Mouse (Mus musculus): ENCODE results near the gene 1700092M07Rik.
A peak's percentile ranks its signal among the peaks of the same experiment; 100 is the strongest.

The 1700092M07Rik gene

DNA sequence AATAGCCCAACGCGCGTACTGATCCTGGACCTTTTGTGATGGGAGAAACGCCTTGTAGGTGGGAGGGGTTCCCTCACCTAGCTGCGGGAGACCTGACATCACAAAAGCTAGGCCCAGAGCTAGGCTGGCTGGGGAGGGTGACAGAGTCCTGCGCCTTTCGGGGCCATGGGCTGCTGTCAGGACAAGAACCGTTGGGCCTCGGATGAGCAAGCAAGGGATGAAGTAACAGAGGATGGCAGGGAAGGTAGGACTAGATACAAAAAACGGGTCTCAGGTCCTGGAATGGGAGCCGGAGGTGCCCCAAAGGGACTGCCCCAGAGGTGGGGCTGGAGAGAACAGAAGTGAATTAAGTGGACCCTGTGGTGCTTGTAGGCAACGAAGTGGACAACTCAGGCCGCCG, at the start of gene 1700092M07Rik:
1700092M07Rik (plus strand) TSS at position 116 of the 400 bp plus-strand sequence.
- DNase-seq = no peak

DNA sequence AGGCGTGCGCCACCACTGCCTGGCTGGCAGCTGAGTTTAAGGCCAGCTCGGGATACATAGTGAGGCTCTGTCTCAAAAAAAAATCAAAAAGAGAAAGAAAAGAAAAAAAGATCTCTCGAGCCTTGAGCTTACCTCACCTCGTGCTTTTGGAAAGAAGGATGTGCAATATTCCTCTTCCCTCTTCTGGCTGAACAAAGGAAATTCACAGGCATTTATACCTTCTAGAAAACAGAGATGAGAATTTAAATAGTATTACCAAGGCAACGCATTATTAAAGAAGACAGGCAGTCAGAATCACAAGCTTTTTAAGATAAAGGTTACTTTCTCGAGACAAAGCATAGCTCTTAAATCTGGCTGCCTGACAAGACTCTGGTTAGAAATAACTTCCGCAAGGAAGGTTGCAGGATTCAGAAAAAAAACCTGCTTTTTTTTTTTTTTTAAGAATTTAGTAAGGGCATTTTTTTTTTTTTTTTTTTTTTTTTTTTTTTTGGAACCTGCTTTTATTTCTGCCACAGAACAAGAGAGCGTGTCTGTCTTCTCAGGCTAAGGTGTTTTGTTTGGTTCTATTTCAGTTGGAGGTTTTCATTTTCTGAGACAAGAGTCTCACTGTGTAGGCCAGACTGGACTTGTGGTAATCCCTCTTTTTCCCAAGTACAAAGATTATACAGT, 48.5 kb upstream of the 1700092M07Rik start:
- DNase-seq = no peak

DNA sequence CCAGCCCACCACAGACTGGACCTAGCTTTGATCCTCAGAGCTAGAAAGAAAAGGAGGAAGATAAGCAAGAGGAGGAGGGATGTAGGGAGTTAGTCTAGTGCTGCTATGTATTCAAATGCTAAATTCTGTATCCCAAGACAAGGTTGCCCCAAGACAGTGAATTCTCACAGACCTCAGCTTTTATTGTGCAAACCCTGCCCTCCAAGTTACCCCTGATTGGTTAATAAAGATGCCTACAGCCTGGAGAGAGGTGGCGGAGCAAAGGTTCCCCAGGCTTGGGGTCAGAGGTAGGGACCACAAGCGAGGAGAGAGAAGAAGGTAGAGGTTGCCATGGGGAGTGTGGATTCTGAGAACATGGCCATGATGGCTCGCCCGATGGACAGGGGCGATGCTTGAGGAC, 47.8 kb upstream of the 1700092M07Rik start:
- DNase-seq = no peak

DNA sequence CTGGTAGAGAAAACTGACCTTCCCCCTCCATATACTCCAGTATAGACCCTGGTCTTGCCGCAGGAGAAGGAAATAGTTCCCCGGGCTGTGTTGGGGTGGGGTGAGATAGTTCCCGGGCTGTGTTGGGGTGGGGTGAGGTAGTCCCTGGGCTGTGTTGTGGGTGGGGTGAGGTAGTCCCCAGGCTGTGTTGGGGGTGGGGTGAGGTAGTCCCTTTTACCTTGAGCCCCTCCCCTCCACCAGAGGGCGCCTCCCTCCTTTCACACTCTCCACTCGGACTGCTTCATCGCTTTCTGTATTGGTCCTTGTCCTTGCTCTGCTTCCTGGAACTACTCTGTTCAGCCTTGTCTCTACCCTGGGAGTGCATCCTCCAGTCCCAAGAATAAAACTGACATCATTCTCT, 45.2 kb upstream of the 1700092M07Rik start:
- peak; percentile 77 to 86 for DNase-seq

DNA sequence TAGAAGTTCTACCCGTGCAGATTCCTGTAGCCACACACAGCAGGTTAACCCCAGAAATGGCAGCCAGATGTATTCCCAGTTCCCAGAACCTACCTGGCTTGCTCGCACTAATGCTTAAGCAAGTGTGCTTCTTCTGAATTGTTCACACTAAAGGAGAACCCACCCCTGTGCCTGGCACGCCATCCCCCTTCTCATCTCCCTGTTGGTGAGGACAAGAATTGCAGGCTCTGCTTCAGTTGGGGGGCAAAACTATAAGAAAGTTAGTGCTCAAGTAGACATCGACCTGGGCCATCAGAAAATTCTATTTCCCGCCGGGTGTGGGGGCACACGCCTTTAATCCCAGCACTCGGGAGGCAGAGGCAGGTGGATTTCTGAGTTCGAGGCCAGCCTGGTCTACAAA, 40.9 kb upstream of the 1700092M07Rik start:
- DNase-seq = no peak

DNA sequence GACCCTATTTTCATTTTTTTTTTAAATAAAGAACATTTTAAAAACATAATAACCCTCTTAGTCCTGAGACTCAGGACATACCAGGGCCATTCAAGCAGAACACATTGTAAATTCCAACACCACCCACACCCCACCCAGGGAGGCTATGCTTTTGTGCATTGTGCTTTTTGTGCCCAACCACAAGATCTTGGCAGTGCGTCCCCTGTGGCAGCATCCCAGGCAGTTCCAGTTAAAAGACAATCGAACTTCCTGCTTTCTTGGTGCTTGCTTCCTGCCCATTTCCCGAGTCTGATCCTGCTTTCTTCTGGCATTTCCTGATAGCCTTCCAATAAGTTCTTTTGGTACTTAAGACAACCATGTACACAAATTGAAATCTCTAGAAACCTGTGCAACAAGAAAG, 38.1 kb upstream of the 1700092M07Rik start:
- DNase-seq = peak; percentile 80

DNA sequence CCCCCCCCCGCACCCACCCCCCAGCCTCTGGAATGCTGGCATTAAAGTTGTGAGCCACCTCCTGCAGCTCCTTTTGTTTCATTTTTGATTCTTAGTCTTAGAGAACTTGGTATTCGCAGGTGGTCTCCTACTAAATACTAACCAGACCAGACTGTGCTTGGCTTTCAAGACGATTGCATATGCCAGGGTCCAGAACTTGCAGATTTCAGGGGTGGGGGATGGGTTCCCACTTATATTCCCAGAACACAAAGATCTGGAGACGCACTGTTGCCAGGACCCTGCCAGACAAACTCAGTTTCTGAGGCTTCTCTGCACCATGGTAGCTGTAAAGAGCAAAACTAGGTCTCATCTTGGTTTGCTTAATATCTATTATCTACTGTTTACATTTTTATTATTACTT, 36.9 kb upstream of the 1700092M07Rik start:
- DNase-seq = no peak

DNA sequence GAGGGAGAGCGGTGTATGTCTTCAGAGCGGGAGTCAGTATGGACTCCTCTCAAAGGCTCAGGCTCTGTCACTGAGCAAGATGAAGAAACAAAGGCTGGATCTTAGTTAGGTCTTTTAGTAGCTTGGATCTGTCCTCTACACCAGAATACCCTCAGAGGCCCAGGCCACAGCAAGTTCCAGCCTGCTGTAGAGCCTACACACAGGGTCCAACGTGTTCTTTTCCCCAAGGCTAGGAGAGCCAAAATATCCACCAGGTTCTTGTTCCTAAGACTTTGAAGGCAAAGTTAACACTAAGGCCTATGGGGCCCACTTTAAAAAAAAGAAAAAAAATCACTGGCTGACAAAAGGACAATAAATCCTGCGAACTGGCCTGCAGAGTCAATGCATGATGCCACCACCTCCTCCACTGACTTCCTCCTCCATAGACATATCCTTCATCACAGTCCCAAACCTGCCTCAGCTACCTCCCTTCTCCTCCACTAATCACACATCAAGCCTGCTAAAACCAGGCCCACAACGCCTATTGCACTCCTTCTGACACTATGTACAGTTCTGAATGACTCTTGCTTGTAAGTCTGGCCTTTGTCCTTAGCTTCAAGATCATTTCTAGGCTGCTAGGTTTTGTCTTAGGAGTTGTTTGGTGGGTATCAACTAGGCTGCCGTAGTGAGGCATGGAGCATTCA, 35.4 kb upstream of the 1700092M07Rik start:
- no peak for DNase-seq

DNA sequence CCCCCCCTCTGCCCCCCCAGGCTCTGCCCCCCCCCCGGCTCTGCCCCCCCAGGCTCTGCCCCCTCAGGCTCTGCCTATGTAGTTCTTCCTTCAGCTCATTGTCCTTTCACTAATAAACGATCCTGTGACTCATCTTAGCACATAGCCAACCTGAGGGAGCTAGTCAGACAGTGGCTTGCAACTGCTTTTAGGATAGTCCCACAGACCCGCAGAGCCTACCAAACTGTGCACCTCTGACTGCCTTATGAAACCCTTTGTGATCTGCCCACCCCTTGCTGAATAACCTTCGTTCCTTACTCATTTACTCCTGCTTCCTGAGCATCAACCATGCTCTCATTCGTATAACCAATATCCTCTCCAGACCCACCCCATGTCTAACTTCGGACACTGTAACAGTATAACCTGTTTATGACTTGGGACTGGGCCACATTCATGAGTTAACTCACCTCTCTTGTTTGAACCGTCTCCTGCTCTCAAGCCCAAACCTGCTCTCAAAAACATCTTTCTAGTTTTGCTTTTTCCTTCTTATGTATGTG, 34.3 kb upstream of the 1700092M07Rik start:
- no peak for DNase-seq

DNA sequence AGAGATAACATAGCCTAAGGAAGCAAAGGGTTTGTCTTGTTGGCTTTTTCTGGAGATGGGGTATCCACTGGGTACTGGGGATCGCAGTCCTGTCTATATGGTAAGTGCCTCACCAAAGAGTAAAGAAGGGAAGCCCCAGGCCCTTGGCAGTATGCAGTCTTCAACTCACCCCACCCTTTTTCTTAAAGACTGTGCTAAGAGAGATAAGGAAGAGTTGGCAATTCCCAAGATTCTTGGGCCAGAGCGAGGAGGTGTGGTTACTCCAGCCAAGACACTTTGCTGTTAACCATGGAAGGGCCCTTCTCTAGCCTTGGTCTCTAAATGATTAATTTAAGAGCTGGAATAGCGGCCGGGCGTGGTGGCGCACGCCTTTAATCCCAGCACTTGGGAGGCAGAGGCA, 33.6 kb upstream of the 1700092M07Rik start:
- DNase-seq = no peak

DNA sequence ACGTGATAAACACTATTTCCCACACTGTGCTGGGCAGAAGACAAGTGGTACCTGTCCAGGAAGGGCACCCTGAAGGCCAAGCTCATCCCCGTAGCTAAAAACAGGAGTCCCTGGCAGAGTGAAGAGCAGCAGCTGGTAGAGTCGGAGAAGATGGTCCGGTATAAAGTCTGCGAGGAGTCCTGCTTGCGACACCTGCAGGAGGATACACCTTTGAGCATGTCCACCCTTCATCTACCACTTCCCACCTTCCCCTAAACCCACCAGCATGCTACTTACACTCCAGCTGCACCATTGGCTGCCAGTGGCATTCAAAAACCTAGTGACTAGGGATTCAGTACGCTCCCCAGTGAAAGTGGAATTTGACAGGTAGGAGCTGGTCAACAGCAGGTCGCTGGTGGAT, 31.6 kb upstream of the 1700092M07Rik start:
- no peak for DNase-seq

DNA sequence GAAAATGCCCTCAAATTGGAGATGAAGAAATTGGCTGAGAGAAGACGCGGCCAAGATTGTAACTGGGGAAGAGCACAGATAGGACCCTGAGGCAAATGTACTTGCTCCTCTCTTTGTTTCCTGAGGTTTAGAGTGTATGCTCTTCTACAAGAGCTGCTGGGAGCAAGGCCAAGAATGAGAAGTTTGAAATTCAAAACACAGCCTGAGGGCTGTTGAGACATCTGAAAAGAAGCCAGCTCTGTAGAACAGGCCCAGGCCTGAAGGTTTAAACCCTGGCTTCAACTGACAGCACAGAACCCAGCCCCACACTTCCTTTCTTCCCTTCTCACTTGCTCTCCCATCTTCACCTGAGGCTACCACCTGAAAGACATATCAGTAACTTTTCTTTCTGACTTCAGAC, 30.5 kb upstream of the 1700092M07Rik start:
- DNase-seq = peak; percentile 64 to 71

DNA sequence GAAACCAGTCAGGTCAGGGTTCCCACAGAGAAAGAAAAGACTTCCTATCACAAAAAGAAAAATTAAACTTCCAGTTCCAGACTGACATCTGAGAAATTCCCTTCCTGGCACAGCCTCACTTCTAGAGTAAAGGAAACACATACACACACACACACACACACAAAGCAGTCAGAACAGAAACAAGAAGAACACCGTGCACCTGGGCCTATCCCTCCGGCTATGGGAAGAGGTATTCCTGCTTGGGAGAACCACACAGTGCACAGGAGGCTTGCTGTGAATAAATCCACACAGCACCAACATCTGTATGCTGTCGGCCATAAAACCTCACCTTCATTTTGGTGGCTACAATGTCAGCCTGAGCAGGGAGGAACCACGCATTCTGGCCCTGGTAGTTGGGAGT, 29.0 kb upstream of the 1700092M07Rik start:
- DNase-seq = no peak

DNA sequence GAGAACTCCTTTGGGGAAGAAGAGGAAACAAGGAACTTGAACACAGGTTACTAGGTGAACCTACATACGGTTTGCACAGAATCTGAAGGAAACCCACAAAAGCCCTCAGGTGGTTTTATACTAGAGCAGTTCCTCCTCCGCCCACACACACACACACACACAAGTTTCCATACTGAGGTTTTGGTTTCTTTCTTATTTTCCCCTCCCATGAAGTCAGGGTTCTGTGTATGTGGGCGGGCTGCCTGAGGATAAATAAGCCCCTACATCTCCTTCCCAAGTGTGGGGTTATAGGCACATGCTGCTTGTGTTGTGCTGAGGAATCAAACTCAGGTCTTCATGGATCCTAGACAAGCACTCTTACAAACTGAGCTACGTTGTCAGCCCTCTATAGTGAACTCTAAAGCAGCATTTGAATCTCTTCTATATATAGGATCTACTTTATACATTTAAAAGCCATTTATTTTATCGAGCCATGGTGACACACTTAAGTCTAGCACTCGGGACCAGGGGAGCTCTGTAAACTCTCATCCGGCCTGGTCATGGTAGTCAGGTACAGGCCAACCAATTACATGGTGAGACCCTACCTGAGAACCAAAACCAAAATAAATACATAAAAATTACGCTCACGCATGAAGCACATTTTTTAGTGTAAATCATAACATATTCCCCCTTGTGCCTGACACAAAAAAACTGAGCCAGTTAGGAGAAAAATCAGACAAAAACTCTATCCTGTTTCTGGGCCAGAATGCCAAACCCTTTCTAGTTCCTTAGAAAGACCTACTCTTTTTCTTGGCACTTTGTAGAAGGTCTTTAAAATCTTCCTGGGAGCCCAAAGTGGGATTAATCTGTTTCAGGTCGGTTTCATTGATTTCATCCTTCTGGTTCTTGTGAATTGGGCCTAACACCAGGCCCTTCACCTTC, 28.3 kb upstream of the 1700092M07Rik start:
- DNase-seq = no peak

DNA sequence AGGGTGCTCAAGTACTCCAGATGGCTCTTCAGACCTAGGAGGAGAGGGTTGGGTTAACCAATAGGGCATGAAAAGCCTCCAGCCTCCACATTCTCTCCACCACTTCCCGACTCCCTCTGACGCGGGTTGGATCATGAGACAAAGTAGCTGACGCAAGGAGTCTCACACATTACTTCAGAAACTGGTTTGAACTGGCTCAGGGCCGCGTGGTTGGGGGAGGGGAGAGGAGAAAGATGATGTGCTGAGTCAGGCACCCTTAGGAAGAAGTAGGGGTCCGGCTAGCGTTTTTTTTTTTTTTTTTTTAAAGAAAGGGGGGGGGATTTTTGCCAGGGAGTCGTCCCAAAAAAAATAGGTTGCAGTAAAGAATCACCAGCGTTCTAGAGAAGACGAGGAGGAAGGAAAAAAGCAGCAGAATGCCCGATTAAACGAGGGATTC, 27.6 kb upstream of the 1700092M07Rik start:
- DNase-seq = peak; percentile 92 to 94

DNA sequence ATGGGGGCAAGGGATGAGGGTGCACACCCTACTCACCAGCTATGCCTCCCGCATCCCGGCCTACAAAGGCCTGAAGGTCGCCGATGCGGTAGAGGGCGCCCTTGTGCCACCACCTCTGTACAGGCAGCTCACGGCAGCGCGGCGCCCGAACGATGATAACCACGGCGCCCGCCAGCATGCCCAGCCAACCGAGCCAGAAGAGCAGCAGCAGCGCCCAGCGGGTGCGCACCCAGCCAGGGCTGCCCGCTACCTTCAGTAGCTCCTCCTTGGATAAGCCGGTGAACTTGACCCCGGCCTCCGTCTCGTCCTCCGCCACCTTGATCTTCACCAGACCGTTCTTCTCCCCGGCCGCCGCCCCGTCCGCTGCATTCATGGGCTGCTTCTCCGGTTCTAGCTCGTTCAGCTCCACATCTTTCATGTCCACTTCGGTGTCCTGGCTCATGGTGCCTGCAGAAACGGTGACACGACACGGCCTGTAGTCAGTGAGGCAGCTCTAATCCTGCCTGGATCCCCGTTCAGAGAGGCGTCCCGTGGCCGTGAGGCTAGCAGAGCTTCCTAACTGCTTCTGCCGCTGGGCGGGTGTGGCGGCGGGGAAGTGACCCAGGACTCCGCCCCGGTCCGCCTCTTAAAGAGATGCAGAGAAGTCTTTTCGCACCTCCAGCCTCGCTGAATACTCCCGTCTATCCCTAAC, 27.1 kb upstream of the 1700092M07Rik start:
- DNase-seq = peak; percentile 92 to 95

DNA sequence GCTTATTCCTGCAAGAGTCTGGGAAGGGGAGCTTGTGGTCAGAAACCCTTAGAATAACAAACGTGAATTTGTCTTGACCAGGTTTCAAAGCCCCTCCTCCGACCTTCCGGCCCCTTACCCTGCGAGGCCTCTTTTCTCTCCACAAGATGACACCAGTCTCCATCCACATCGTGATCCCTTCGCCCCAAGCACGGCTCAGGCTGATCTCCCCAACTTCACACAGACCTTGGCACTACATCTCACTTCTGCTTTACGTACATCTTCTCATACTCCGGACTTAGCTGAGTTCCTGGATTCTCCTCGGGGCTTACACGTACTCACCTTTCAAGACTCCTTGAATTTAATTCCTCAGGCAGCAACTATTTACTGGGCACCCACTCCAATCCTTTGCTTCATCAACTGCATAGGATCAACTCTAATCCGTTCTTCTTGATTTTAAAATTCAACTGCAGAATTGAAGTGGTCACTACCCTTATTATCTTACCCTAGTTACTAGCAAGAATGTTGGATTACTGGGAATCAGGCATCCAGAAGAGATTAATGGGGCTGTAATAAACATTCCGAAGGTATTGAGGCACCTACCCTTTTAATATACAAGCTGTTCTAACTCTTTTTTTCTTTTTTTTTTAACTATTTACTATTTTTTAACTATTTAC, 26.4 kb upstream of the 1700092M07Rik start:
- DNase-seq = no peak

DNA sequence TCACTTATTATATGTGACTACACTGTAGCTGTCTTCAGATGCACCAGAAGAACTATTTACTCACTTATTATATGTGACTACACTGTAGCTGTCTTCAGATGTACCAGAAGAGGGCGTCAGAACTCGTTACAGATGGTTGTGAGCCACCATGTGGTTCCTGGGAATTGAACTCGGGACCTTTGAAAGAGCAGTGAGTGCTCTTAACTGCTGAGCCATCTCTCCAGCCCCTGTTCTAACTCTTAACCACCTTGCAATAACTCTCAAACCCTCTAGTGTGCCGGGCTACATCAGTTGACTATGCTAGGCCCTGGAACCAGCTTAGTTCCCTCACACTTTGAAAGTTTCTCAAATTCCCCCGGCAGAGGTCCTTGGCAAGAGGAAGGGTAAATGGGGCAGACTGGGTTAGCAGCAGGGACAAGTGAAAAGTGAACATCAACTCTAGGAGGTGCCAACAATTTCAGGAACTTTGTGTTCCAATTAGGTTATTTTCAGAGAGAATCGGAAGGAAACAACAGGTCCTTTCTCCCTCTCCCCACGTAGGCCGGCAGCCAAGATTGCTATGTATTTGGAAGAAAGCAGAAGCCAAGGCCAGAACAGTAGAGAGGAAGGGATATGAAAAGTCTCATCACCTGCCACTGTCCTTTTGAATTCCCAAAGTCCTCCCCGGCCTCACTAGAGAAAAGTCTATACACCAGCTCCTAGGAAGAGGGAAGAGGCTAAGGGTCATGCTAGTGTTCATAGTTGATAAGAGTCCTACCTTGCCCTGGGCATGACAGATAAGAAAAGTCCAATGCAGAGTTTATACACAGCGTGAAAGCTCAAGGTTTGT, 25.7 kb upstream of the 1700092M07Rik start:
- no peak for DNase-seq

DNA sequence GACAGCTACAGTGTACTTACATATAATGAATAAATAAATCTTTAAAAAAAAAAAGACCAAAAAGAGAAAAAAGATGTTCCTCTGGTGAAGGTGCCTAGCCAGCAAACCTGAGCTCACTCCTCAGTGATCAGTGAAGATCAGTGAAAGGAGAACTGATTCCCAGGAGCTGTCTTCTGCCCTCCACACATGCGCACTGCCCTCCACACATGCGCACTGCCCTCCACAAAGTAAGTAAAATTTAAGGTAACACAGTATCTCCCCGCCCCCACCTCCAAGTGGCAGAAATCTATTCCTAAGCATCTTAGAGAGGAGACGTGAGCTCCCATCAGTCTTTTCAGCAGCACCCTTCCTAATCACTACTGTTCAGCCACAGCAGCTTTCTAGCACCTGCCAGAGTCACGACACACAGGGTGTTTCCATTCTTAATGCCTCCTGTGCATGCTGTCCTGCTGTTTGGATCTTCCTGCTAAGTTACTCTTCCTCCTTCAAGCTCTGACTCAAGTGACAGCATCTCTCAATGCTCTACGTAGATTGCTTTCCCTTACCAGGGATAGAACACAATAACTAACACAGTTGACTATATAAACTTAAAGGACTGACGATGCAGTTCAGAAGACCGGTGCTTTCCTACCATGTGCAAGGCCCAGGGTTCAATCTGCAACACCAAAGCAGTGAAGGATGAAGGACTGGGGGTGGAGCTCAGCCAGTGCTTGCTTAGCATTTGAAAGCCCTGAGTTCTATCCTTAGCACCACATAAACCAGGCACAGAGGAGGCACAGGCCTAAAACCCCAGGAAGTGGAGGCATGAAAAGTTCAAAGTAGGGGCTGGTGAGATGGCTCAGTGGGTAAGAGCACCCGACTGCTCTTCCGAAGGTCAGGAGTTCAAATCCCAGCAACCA, 24.4 kb upstream of the 1700092M07Rik start:
- DNase-seq = no peak

Data from lung, adult 18-20 months (tissue).